Mouse (Mus musculus) intestine, embryonic 15.5 days (tissue): ENCODE measurements around the gene Ankrd39. TPM values are rescaled to one million over a fixed set of nuclear protein-coding genes. Genes with fewer than 3 reads are reported as not detected.

ENCODE experiments used
- ATAC-seq: fragments of 200-750 bp; cut with Nextera tagmentation; 2 replicates; pipeline ENCODE4 v1.8.0; 2017; ENCODE audit warnings: moderate TSS enrichment, moderate library complexity
- H3K27ac ChIP-seq: fragments of 300-500 bp; sonication (generic); 2 replicates; pipeline ENCODE4 v1.5.1; 2015; ENCODE audit warnings: mild to moderate bottlenecking, inconsistent platforms
- H3K27me3 ChIP-seq: fragments of 300-500 bp; sonication (generic); replicated peaks from 2 replicates; pipeline ENCODE4 v1.6.1; 2015; ENCODE audit warnings: inconsistent platforms
- H3K36me3 ChIP-seq: fragments of 300-500 bp; sonication (generic); 2 replicates; pipeline ENCODE4 v1.6.1; 2015; ENCODE audit warnings: inconsistent platforms
- H3K4me1 ChIP-seq: fragments of 300-500 bp; sonication (generic); replicated peaks from 2 replicates; pipeline ENCODE4 v1.6.1; 2015; ENCODE audit warnings: inconsistent platforms
- H3K4me2 ChIP-seq: fragments of 300-500 bp; sonication (generic); replicated peaks from 2 replicates; pipeline ENCODE4 v1.6.1; 2015; ENCODE audit warnings: mild to moderate bottlenecking, inconsistent platforms
- H3K4me3 ChIP-seq: fragments of 300-500 bp; sonication (generic); replicated peaks from 2 replicates; pipeline ENCODE4 v1.5.1; 2015; ENCODE audit warnings: inconsistent platforms
- H3K9ac ChIP-seq: fragments of 300-500 bp; sonication (generic); 2 replicates; pipeline ENCODE4 v1.6.1; 2015; ENCODE audit warnings: inconsistent platforms
- H3K9me3 ChIP-seq: fragments of 300-500 bp; sonication (generic); 2 replicates; pipeline ENCODE4 v1.6.1; 2016; ENCODE audit warnings: inconsistent platforms
- WGBS: fragments of 180-500 bp; shearing (Covaris S2); methylation state at CpG from one replicate; pipeline ENCODE4 v1.1.7; 2015; 5-methylcytosine and 5-hydroxymethylcytosine counted together
- polyA plus RNA-seq: library from polyadenylated mRNA; unstranded; fragments of >200 nt; fragmentation: Nextera tagmentation; extraction: Ambion mirVana; gene quantifications from 2 replicates; pipeline ENCODE4 v1.2.1, GENCODE M21; 2015

The Ankrd39 gene
- polyA plus RNA-seq, 1 experiment from 2014 or later = 21.2 TPM

DNA sequence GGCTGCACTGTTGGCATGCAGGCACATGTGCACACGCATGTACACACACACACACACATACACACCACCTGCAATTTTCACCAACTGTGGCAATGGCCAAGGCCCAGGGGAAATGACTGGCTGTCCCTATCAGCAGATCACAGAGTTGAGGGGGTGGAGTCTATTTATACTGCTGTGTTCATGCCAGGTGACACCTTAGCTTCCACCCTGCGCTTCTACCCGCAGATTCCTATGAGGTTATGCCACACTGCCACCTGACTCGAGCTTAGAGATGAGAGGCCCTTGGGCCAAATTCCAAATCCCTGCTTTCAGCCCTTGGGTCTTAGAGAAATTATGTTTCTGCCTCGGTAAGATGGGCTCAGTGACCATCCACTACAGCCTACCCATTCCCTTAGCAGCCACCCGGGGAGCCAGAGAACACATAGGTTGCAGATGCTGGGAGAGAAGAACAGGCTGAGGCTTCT, 12.6 kb downstream of the Ankrd39 start:
- no peak overlapping the region for H3K9ac ChIP-seq
- H3K4me2 ChIP-seq = no peak overlapping the region
- peaks cover 9% of the 10 kb centered on the region; the same call in 1 of the 2 replicates for H3K36me3 ChIP-seq
- 69% methylated on average over 6 of the region's 6 CpGs for WGBS
- H3K9me3 ChIP-seq = no peaks in the 10 kb centered on the region
- no peak overlapping the region for H3K4me3 ChIP-seq
- peak; percentile 32; the same call in 1 of the 2 replicates for ATAC-seq
- no peak overlapping the region for H3K27ac ChIP-seq
- no peaks in the 10 kb centered on the region for H3K27me3 ChIP-seq
- H3K4me1 ChIP-seq = 0 out of 2 replicates have a peak, but pooled peaks cover 3% of the 10 kb centered on the region

DNA sequence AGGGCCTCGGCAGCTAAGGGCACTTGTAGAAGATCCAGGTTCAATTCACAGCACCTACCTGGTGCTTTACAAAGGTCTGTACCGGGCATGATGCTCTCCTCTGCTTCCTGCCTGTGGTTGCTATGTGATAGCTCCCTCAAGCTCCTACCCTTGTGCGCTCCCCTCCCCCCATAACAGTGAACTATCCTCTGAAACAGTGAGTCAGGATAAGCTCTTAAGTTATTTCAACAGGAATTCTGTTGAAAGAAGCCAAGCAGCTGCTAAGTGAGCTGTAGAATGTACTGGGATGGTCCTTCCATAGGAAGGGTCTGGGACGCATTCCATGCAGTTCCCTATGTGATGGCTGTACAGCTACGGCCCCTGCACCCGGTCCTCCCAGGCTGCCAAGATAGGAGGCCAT, 13.7 kb downstream of the Ankrd39 start:
- Histone ChIP-seq H3K9ac (no peak overlapping the region), H3K27me3 (no peaks in the 10 kb centered on the region), H3K4me1 (0 out of 2 replicates have a peak, but pooled peaks cover 3% of the 10 kb centered on the region), H3K36me3 (0 out of 2 replicates have a peak, but pooled peaks cover 3% of the 10 kb centered on the region), H3K9me3 (no peaks in the 10 kb centered on the region), H3K4me3 (no peak overlapping the region), H3K27ac (no peak overlapping the region), H3K4me2 (no peak overlapping the region)
- no peak for ATAC-seq
- WGBS = 80% methylated on average over 6 of the region's 6 CpGs

DNA sequence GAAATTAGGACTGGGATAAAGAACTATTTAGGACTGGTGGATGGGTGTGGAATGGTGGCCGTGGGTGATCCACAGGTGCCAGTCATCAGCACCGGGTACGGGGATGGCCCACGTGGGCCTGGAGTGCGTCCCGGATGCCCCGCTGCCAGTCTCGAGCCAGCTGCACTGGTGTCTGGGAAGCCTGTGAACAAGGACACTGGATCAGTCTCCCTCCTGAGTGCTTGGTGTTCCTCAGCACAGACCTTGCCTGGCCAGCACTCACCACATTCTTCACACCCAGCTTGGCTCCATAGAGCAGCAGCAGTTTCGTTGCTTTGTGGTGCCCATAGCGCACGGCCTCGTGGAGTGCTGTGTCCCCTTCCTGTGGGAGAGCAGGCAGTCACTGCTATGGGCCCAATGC, 15.8 kb downstream of the Ankrd39 start:
- H3K9me3 ChIP-seq = no peaks in the 10 kb centered on the region
- no peak overlapping the region for H3K9ac ChIP-seq
- peaks cover 5% of the 10 kb centered on the region; the same call in 1 of the 2 replicates for H3K36me3 ChIP-seq
- 85% methylated on average over 12 of the region's 12 CpGs for WGBS
- H3K4me2 ChIP-seq = no peak overlapping the region
- H3K27me3 ChIP-seq = no peaks in the 10 kb centered on the region
- H3K27ac ChIP-seq = no peak overlapping the region
- ATAC-seq = no peak
- H3K4me1 ChIP-seq = 0 out of 2 replicates have a peak, but pooled peaks cover 3% of the 10 kb centered on the region
- no peak overlapping the region for H3K4me3 ChIP-seq

DNA sequence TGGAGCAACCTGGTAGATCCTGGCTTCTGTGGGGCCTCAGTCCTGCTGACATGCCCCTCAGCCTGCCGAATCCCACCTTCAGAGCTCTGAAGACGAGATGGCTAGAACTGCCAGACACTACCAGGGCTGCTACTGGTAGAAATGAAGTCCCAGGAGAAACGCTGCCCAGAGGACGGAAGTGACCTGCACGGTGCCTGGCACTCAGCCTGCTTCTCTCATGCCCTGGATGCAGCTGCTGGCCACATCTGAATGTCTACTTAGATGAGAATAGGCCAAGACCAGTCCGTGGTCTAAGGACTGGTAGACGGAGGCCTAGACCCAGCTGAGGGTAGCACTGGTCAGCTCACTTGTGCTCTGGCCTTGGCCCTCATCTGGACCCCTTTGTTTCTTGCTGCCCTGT, 16.3 kb downstream of the Ankrd39 start:
- H3K9me3 ChIP-seq = no peaks in the 10 kb centered on the region
- H3K4me3 ChIP-seq = no peak overlapping the region
- H3K36me3 ChIP-seq = peaks cover 6% of the 10 kb centered on the region; the same call in 1 of the 2 replicates
- no peaks in the 10 kb centered on the region for H3K27me3 ChIP-seq
- WGBS = 93% methylated on average over 7 of the region's 7 CpGs
- no peak overlapping the region for H3K4me2 ChIP-seq
- no peak overlapping the region for H3K9ac ChIP-seq
- no peak for ATAC-seq
- H3K4me1 ChIP-seq = 0 out of 2 replicates have a peak, but pooled peaks cover 3% of the 10 kb centered on the region
- no peak overlapping the region for H3K27ac ChIP-seq

DNA sequence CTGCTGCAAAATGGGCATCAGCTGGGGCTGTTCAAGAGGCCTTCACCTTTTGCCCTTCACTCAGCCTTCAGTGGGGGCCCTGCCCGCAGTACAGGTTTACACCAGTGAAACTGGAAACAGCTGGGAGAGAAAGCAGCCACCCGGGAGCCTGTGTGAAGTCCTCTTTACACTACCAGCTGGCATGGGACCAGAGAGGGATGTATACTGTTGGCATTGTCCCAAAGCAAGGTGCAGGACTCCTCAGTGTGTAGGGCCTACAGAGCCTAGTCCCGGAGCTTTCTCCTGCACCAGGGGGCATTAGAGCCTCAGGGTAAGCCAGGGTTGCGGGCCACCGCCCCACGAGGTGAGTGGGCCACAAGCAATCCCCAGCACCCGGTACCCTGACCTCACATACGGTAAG, 16.8 kb downstream of the Ankrd39 start:
- Histone ChIP-seq H3K4me2 (no peak overlapping the region), H3K4me1 (0 out of 2 replicates have a peak, but pooled peaks cover 3% of the 10 kb centered on the region), H3K27ac (no peak overlapping the region), H3K27me3 (no peaks in the 10 kb centered on the region), H3K9ac (no peak overlapping the region), H3K4me3 (no peak overlapping the region), H3K9me3 (no peaks in the 10 kb centered on the region), H3K36me3 (peaks cover 6% of the 10 kb centered on the region)
- ATAC-seq = no peak
- 70% methylated on average over 8 of the region's 8 CpGs for WGBS

DNA sequence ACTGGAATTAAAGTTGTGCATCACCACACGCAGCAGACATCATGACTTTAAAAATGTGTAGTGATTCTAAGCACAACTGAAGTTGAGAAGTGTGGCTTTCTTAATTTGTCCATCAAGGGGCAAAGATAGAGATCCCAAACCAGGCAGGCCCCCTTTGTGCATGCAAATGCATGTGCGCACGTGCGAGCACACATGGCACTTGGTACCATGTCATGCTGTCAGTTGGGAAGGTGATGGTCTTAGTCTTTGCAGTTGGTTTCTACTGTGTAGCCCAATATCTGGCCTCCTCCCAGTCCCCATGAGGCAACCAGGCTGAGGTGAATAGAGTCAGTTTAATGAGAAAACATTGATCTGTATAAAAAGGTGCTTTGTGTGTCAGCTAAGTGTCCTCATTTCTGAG, 17.4 kb downstream of the Ankrd39 start:
- 93% methylated on average over 4 of the region's 4 CpGs for WGBS
- no peak overlapping the region for H3K4me2 ChIP-seq
- H3K9ac ChIP-seq = no peak overlapping the region
- peaks cover 10% of the 10 kb centered on the region for H3K36me3 ChIP-seq
- no peaks in the 10 kb centered on the region for H3K27me3 ChIP-seq
- ATAC-seq = no peak
- no peak overlapping the region for H3K4me3 ChIP-seq
- H3K4me1 ChIP-seq = 0 out of 2 replicates have a peak, but pooled peaks cover 2% of the 10 kb centered on the region
- no peak overlapping the region for H3K27ac ChIP-seq
- no peaks in the 10 kb centered on the region for H3K9me3 ChIP-seq

DNA sequence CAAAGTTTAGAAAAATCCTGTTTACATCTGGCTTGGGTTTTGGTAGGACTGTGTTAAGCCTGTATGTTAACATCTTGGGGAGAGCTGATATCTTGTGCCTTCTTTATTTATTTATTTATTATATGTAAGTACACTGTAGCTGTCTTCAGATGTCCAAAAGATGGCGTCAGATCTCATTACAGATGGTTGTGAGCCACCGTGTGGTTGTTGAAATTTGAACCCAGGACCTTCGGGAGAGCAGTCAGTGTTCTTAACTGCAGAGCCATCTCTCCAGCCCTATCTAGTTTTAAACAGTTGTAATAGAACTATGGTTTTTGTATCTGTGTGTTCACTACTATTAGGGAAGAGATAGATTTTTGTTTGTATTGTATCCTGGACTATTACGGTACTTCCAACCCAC, 18.0 kb downstream of the Ankrd39 start:
- Histone ChIP-seq H3K4me3 (no peak overlapping the region), H3K9ac (no peak overlapping the region), H3K27me3 (no peaks in the 10 kb centered on the region), H3K4me1 (no peaks in the 10 kb centered on the region), H3K4me2 (no peak overlapping the region), H3K9me3 (no peaks in the 10 kb centered on the region), H3K27ac (no peak overlapping the region), H3K36me3 (peaks cover 12% of the 10 kb centered on the region)
- WGBS = 87% methylated on average over 4 of the region's 4 CpGs
- ATAC-seq = no peak

DNA sequence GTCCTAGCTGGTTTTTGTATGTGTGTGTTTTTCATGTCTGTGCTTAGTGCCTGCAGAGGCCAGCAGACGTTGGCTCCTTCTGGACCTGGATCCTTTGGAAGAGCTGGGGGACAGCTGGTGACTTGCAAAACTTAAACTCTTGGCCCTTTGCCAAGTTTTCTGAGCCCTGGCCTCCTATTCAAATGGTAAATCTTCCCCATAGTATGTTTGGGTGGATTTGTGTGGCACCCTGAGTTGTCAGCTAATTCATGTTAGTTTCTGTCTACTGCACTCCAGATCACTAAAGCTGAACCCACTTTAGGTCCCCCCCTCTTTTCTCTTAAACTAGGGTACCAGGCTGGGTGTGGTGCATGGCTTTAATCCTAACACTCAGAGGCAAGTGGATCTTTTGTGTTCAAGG, 18.9 kb downstream of the Ankrd39 start:
- Histone ChIP-seq H3K4me2 (no peak overlapping the region), H3K9ac (no peak overlapping the region), H3K4me3 (no peak overlapping the region), H3K4me1 (0 out of 2 replicates have a peak, but pooled peaks cover 5% of the 10 kb centered on the region), H3K9me3 (no peaks in the 10 kb centered on the region), H3K27me3 (no peaks in the 10 kb centered on the region), H3K36me3 (peaks cover 12% of the 10 kb centered on the region), H3K27ac (no peak overlapping the region)
- 31% methylated on average over 1 of the region's 1 CpGs for WGBS
- no peak for ATAC-seq

DNA sequence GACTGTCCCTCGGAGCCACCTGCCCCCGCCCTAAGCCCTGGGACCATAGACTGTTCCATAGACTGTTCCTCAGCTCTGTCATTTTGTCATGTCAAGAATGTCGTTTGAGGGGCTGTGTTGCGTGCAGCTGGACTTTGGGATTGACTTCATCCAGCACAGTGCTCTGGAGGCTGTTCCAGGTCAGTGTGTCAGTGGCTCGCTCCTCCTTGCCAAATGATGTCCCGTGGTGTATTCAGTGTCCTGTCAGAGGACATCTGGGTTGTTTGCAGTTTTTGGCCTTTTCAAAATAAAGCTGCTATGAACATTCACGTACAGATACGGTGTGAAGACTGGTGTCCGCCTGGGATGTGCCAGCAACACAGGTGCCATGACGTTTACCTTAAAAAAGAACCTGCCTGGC, 20.3 kb downstream of the Ankrd39 start:
- H3K9me3 ChIP-seq = no peaks in the 10 kb centered on the region
- H3K27me3 ChIP-seq = no peaks in the 10 kb centered on the region
- H3K4me3 ChIP-seq = no peak overlapping the region
- H3K4me2 ChIP-seq = no peak overlapping the region
- 91% methylated on average over 10 of the region's 10 CpGs for WGBS
- 0 out of 2 replicates have a peak, but pooled peaks cover 8% of the 10 kb centered on the region for H3K4me1 ChIP-seq
- ATAC-seq = no peak
- no peak overlapping the region for H3K27ac ChIP-seq
- peaks cover 12% of the 10 kb centered on the region for H3K36me3 ChIP-seq
- H3K9ac ChIP-seq = no peak overlapping the region

DNA sequence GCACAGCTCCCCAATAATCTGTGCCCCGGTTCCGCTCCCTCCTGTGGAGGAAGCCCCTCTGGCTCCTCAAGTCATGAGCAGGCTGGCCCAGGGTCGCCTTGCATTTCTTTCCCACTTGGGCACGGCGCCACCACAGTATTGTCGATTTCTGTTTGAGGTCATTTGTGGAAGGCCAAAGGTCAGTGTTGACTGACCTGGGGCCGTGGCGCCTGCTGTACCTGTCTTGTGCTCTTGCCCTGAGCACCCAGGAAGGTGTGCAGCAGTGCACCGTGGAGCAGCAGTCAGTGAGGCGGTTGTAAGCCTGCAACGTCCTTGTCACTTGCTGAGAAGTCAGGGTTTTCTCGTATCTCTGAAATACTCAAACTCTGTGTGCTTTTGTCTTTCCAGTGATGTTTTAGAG, 21.5 kb downstream of the Ankrd39 start:
- Histone ChIP-seq H3K27ac (no peak overlapping the region), H3K4me1 (0 out of 2 replicates have a peak, but pooled peaks cover 8% of the 10 kb centered on the region), H3K36me3 (peaks cover 23% of the 10 kb centered on the region), H3K4me3 (no peak overlapping the region), H3K9me3 (no peaks in the 10 kb centered on the region), H3K9ac (no peak overlapping the region), H3K27me3 (no peaks in the 10 kb centered on the region), H3K4me2 (no peak overlapping the region)
- no peak for ATAC-seq
- WGBS = 87% methylated on average over 12 of the region's 12 CpGs

DNA sequence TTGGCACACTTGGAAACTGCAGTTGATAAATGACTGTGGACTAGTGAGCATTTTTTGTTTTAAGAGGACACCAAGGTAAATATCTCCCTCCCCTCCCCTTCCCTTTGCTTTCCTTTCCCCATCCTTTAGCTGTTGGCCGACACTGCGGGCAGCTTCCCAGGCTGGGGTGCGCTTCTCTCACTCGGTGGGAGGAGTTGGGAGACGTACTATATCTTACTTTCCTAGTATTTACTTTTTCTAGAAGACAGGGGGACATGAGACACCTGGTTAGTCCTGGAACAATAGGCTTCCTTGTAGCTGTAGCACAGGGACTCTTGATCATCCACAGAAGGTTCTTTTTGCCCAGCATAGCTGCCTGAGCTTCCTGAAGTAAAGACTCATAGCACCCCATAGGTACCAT, 23.2 kb downstream of the Ankrd39 start:
- 40% methylated on average over 5 of the region's 5 CpGs for WGBS
- H3K9ac ChIP-seq = no peak overlapping the region
- 0 out of 2 replicates have a peak, but pooled peaks cover 8% of the 10 kb centered on the region for H3K4me1 ChIP-seq

DNA sequence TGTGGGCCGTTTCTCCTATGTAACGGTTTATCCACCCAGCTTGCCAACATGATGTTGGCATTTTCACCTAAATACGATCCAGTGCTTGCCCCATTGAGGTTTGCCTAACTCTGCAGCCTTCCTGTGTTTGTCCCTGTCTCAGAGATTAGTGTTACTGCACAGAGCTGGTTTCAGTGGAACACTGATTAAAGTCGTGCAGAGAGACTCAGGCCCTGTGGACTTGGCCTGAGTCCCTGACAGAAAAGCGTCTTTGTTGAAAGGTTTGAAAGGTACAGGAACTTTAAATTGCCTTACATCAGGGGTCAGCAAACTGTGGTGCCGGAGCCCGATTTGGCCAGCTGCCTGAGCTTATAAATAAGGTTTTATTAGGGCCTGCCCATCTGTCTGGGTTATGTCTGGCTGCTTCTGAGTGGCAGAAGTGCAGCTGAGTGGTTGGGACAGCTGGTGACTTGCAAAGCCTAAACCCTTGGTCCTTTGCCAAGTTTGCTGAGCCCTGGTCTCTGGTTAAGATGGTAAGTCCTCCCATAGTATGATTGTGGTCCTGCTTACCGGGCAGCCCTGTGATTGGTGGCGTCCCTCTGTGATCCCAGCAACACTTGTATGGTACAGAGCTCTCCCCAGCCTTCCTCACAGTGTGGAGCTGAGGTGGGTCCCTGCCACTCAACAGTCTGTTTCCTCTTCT, 23.8 kb downstream of the Ankrd39 start:
- 0 out of 2 replicates have a peak, but pooled peaks cover 8% of the 10 kb centered on the region for H3K4me1 ChIP-seq
- 0 out of 2 replicates have a peak overlapping the region, but pooled peaks have one; percentile 22 for H3K27ac ChIP-seq
- 55% methylated on average over 9 of the region's 9 CpGs for WGBS
- no peak overlapping the region for H3K4me2 ChIP-seq
- no peak overlapping the region for H3K9ac ChIP-seq
- ATAC-seq = peak; percentile 47
- H3K9me3 ChIP-seq = no peaks in the 10 kb centered on the region
- no peaks in the 10 kb centered on the region for H3K27me3 ChIP-seq
- peaks cover 35% of the 10 kb centered on the region for H3K36me3 ChIP-seq
- H3K4me3 ChIP-seq = no peak overlapping the region

More for the DNA sequence above, 23.2 kb downstream of the Ankrd39 start:
- no peak overlapping the region for H3K27ac ChIP-seq
- H3K36me3 ChIP-seq = peaks cover 35% of the 10 kb centered on the region
- no peaks in the 10 kb centered on the region for H3K27me3 ChIP-seq
- peak; percentile 57 for ATAC-seq
- no peaks in the 10 kb centered on the region for H3K9me3 ChIP-seq
- no peak overlapping the region for H3K4me3 ChIP-seq
- no peak overlapping the region for H3K4me2 ChIP-seq

DNA sequence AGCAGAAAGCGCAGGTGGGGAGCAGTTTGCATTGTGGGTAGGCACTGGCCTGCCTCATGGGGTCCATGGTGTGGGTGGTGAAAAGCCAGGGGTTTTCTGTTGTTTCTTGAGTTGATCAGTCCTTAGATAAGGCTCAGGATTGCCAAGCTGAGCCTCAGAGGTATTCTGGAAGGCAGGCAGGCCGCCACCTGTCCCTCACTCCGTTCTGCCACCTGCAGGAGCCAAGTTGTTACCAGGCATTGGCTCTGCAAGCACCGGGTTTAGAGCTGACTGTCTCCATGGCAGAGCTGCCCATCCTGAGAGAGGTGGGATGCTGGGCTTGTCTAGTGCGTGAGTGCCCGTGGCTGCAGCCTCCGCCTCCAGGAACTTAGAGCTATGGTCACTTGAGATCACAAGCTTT, 25.0 kb downstream of the Ankrd39 start:
- Histone ChIP-seq H3K27ac (no peak overlapping the region), H3K36me3 (peaks cover 35% of the 10 kb centered on the region), H3K4me2 (no peak overlapping the region), H3K4me1 (0 out of 2 replicates have a peak, but pooled peaks cover 8% of the 10 kb centered on the region), H3K9me3 (no peaks in the 10 kb centered on the region), H3K27me3 (no peaks in the 10 kb centered on the region), H3K9ac (no peak overlapping the region), H3K4me3 (no peak overlapping the region)
- WGBS = 93% methylated on average over 7 of the region's 7 CpGs
- no peak for ATAC-seq
